Mouse (Mus musculus) lung, embryonic 16.5 days (tissue): ENCODE measurements around the gene Exoc4. TPM values are rescaled to one million over a fixed set of nuclear protein-coding genes. Genes with fewer than 3 reads are reported as not detected.

Experiments
- ATAC-seq: fragments of 200-750 bp; cut with Nextera tagmentation; 2 replicates; pipeline ENCODE4 v1.8.0; 2017; ENCODE audit warnings: low read depth, mild to moderate bottlenecking, moderate library complexity
- H3K27ac ChIP-seq: fragments of 300-500 bp; sonication (generic); 2 replicates; pipeline ENCODE4 v1.5.1; 2014; ENCODE audit warnings: mild to moderate bottlenecking, control low read depth, low read length
- H3K27me3 ChIP-seq: fragments of 300-500 bp; sonication (generic); 2 replicates; pipeline ENCODE4 v1.6.1; 2014; ENCODE audit warnings: low read depth, low read length, mixed read lengths; ENCODE audit not compliant: control insufficient read depth, insufficient read depth
- H3K36me3 ChIP-seq: fragments of 300-500 bp; sonication (generic); 2 replicates; pipeline ENCODE4 v1.6.1; 2014; ENCODE audit warnings: low read length; ENCODE audit not compliant: control insufficient read depth, insufficient read depth
- H3K4me1 ChIP-seq: fragments of 300-500 bp; sonication (generic); replicated peaks from 2 replicates; pipeline ENCODE4 v1.6.1; 2014; ENCODE audit warnings: low read length, mixed read lengths; ENCODE audit not compliant: control insufficient read depth, insufficient read depth
- H3K4me2 ChIP-seq: fragments of 300-500 bp; sonication (generic); 2 replicates; pipeline ENCODE4 v1.6.1; 2014; ENCODE audit warnings: low read depth, low read length, control low read depth
- H3K4me3 ChIP-seq: fragments of 300-500 bp; sonication (generic); 2 replicates; pipeline ENCODE4 v1.5.1; 2014; ENCODE audit warnings: mild to moderate bottlenecking, low read length, control low read depth
- H3K9ac ChIP-seq: fragments of 300-500 bp; sonication (generic); 2 replicates; pipeline ENCODE4 v1.6.1; 2014; ENCODE audit warnings: low read length, control low read depth
- H3K9me3 ChIP-seq: fragments of 300-500 bp; sonication (generic); 2 replicates; pipeline ENCODE4 v1.6.1; 2016; ENCODE audit warnings: low read length; ENCODE audit not compliant: control insufficient read depth
- WGBS: fragments of 180-500 bp; shearing (Covaris S2); extraction: QIAGEN DNeasy Blood & Tissue Kit; methylation state at CpG from one replicate; pipeline ENCODE4 v1.1.7; 2014; 5-methylcytosine and 5-hydroxymethylcytosine counted together
- polyA plus RNA-seq: library from polyadenylated mRNA; unstranded; fragments of >200 nt; fragmentation: Nextera tagmentation; extraction: Ambion mirVana; gene quantifications from 2 replicates; pipeline ENCODE4 v1.2.1, GENCODE M21; 2015

The Exoc4 gene
- polyA plus RNA-seq, 1 experiment from 2014 or later = 36.8 TPM

DNA sequence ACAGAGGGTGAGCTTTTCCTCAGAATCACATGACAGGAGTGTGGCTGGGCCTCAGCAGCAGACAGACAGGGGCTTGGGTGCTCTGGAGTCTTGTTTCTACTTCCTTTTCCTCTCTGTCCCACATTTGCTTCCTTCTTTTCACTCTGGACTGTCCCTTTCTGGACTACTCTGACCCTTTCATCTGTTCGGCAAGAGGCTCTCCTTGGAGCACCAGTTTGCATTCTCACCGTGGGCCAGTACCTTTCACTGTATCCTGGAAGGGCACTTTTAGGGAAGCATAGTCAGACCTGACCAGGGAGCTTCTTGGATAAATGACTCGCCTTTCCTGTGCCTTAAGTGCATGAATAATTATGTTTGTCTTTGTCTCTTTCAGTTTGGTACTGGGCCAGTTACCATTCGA lies 266.5 kb downstream of the Exoc4 start:
- no peak overlapping the region for H3K4me3 ChIP-seq
- H3K9ac ChIP-seq = no peak overlapping the region
- WGBS = 26% methylated on average over 4 of the region's 4 CpGs
- H3K27me3 ChIP-seq = no peaks in the 10 kb centered on the region
- no peaks in the 10 kb centered on the region for H3K36me3 ChIP-seq
- no peak overlapping the region for H3K4me2 ChIP-seq
- ATAC-seq = no peak
- H3K9me3 ChIP-seq = no peaks in the 10 kb centered on the region
- H3K4me1 ChIP-seq = peaks cover 4% of the 10 kb centered on the region; the same call in 1 of the 2 replicates
- peak overlapping the region; percentile 49; the same call in 1 of the 2 replicates for H3K27ac ChIP-seq

- 86% methylated on average over 6 of the region's 6 CpGs for WGBS
- Histone ChIP-seq H3K4me2 (no peak overlapping the region), H3K9ac (no peak overlapping the region), H3K4me3 (no peak overlapping the region), H3K4me1 (peaks cover 4% of the 10 kb centered on the region; the same call in 1 of the 2 replicates), H3K9me3 (no peaks in the 10 kb centered on the region), H3K27ac (no peak overlapping the region), H3K27me3 (no peaks in the 10 kb centered on the region), H3K36me3 (no peaks in the 10 kb centered on the region)
- no peak for ATAC-seq
These were observed 267.9 kb downstream of the Exoc4 start for GRCm38 (mm10) chr6:33516798-33517197.

- no peaks in the 10 kb centered on the region for H3K9me3 ChIP-seq
- H3K4me3 ChIP-seq = no peak overlapping the region
- 38% methylated on average over 5 of the region's 5 CpGs for WGBS
- no peak for ATAC-seq
- no peaks in the 10 kb centered on the region for H3K27me3 ChIP-seq
- H3K9ac ChIP-seq = no peak overlapping the region
- H3K27ac ChIP-seq = no peak overlapping the region
- H3K4me2 ChIP-seq = no peak overlapping the region
- H3K4me1 ChIP-seq = peaks cover 4% of the 10 kb centered on the region; the same call in 1 of the 2 replicates
- no peaks in the 10 kb centered on the region for H3K36me3 ChIP-seq
These were observed 269.1 kb downstream of the Exoc4 start for GRCm38 (mm10) chr6:33517890-33518410.

DNA sequence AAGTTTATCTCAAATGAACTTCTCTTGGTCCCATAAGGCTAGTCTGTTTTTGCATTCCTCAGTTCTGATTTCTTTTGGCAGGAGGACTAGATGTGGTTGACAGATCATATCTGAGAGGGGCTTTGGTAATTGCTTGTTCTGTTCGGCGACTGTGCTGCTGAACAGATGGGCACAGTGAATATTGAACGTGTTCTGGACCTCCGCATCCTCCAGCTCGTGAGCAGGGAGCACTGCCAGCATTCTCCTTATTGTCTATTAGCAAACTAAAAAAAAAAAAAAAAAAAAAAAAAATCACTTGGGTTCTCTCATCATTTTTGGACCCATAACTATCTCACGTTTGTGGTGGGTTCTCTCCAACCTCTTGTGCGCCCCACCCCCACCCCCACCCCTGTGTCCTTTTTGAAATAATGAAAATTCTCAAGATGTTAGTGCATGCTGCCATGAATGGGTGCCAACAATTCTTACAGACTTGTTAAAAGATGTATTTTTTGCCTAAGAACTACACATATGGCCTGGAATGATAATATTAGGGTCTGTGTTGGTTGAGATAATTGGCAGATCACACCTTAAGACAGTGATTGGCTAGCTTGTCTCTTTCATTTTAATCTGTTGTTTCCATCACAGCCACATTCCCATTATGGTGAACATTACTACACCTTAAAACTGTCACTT lies 276.9 kb downstream of the Exoc4 start:
- no peak overlapping the region for H3K9ac ChIP-seq
- H3K36me3 ChIP-seq = no peaks in the 10 kb centered on the region
- no peaks in the 10 kb centered on the region for H3K9me3 ChIP-seq
- WGBS = 82% methylated on average over 7 of the region's 7 CpGs
- no peaks in the 10 kb centered on the region for H3K4me1 ChIP-seq
- no peak overlapping the region for H3K4me3 ChIP-seq
- no peaks in the 10 kb centered on the region for H3K27me3 ChIP-seq
- ATAC-seq = no peak
- no peak overlapping the region for H3K4me2 ChIP-seq
- no peak overlapping the region for H3K27ac ChIP-seq

- H3K9me3 ChIP-seq = no peaks in the 10 kb centered on the region
- H3K4me2 ChIP-seq = no peak overlapping the region
- no peaks in the 10 kb centered on the region for H3K27me3 ChIP-seq
- H3K4me1 ChIP-seq = no peaks in the 10 kb centered on the region
- no peak overlapping the region for H3K4me3 ChIP-seq
- no peak overlapping the region for H3K27ac ChIP-seq
- H3K9ac ChIP-seq = no peak overlapping the region
- no peaks in the 10 kb centered on the region for H3K36me3 ChIP-seq
- no peak for ATAC-seq
- WGBS = 73% methylated on average over 1 of the region's 1 CpGs
These were observed 291.5 kb downstream of the Exoc4 start for GRCm38 (mm10) chr6:33540356-33540755.

DNA sequence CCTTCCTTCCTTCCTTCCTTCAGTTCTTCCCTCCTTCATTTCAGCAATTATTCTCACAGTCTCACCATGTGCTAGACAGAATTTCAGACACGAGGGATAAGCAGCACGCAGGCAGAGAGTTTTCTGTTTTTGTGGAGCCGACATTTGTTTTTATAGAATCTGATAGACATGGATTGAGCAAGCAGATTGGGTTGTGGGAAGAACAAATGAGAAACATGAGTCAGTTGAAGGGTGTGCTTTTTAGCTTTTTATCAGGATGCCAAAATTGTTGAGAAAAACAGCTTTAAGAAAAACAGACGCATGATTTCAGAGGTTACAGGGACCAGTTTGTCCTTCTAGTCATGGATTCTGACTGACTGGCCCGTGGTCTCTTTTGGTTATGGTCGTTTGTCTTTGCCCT lies 293.8 kb downstream of the Exoc4 start:
- ATAC-seq = no peak
- H3K9me3 ChIP-seq = no peaks in the 10 kb centered on the region
- WGBS = 75% methylated on average over 6 of the region's 6 CpGs
- no peak overlapping the region for H3K9ac ChIP-seq
- H3K36me3 ChIP-seq = no peaks in the 10 kb centered on the region
- no peaks in the 10 kb centered on the region for H3K27me3 ChIP-seq
- H3K27ac ChIP-seq = no peak overlapping the region
- H3K4me1 ChIP-seq = no peaks in the 10 kb centered on the region
- H3K4me2 ChIP-seq = no peak overlapping the region
- H3K4me3 ChIP-seq = no peak overlapping the region

GRCm38 (mm10) chr6:33551934-33552333 lies 303.0 kb downstream of the Exoc4 start:
- H3K27me3 ChIP-seq = no peaks in the 10 kb centered on the region
- 72% methylated on average over 4 of the region's 4 CpGs for WGBS
- H3K36me3 ChIP-seq = no peaks in the 10 kb centered on the region
- H3K9ac ChIP-seq = no peak overlapping the region
- H3K4me2 ChIP-seq = no peak overlapping the region
- H3K9me3 ChIP-seq = no peaks in the 10 kb centered on the region
- ATAC-seq = no peak
- H3K4me3 ChIP-seq = no peak overlapping the region
- no peak overlapping the region for H3K27ac ChIP-seq
- no peaks in the 10 kb centered on the region for H3K4me1 ChIP-seq

DNA sequence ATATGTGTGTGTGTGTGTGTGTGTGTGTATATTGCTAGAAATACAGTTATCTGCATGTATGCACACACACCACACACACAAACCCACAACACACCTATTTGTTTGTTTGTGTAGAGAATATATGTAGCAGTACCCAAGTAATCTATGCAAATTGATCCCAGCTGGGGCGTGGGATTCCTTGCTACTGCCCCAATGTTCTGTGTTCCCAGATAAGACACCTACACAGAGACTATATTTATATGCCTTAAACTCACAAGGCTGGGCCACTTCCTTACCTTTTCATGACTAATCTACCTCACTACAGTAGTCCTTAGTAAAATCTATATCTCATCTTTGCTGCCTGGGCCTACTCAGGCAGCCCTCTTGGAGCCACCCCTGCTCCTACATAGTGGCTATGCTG lies 312.0 kb downstream of the Exoc4 start:
- H3K4me3 ChIP-seq = no peak overlapping the region
- no peaks in the 10 kb centered on the region for H3K27me3 ChIP-seq
- no peaks in the 10 kb centered on the region for H3K4me1 ChIP-seq
- no peaks in the 10 kb centered on the region for H3K36me3 ChIP-seq
- H3K27ac ChIP-seq = no peak overlapping the region
- no peak overlapping the region for H3K4me2 ChIP-seq
- no peak overlapping the region for H3K9ac ChIP-seq
- H3K9me3 ChIP-seq = no peaks in the 10 kb centered on the region
- WGBS = 73% methylated on average over 1 of the region's 1 CpGs
- ATAC-seq = no peak

DNA sequence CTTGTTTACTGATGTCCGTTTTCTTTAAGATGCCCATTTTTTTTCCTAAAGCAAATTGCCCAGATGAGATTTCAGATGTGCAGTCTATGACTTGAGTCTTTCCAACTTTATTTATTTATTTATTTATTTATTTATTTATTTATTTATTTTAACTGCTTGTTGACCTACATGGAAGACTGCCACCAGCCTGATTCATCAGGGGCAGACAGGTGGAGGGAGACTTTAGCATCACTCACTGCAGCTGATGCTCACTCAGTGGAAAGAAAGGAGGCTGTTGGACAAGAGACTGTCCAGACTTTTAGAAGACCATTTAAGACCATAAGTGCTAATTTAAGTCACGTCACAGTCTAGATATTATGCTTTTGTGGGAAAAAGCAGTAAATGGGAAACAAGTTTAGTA lies 313.0 kb downstream of the Exoc4 start:
- Histone ChIP-seq H3K27ac (no peak overlapping the region), H3K4me1 (no peaks in the 10 kb centered on the region), H3K9me3 (no peaks in the 10 kb centered on the region), H3K4me3 (no peak overlapping the region), H3K9ac (no peak overlapping the region), H3K27me3 (no peaks in the 10 kb centered on the region), H3K36me3 (no peaks in the 10 kb centered on the region), H3K4me2 (no peak overlapping the region)
- no peak for ATAC-seq
- 69% methylated on average over 2 of the region's 2 CpGs for WGBS
